In the genomic region with DNA sequence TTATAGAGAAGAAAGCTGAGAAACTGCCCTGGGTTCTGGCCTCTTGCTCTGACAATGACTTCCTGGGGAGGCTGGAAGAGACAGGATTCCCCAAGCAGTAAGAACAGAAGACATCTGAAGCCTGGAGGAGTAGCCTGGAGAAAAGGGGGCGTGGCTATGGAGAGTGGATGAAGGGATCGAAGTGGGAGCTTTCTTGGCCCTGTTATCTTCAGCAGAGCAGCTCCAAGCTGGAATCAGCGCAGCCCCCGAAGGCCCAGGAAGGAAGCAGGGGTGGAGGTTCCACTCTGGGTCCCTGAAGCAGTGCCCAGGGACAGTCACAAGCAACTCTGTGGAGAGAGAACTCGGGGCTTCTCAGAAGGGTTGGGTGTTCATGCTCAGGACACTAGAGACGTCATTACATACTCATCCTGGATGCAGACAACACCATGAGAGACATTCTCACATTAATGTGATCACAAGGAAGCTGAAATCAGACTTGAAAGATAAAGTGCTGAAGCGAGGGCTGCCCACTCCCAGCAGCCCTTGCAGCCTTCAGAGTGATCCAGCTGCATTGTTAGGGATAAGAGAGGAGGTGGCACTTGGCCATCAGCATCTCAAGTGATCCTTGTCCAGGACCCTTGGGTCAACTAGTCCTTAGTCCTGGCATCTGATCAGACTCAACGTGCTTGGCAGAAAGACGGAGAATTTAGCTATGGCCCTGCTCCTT, we compare ENCODE assay signal across 8 mouse cellular contexts.
DNase-seq lines count a peak whose midpoint lies in the region; ATAC-seq lines count a peak whose summit lies in the region.

No protein-coding gene starts in this region.

- no peak overlapping the region for H3K4me2 ChIP-seq in heart, embryonic 12.5 days

- DNase-seq in heart, adult 8-10 months (ENCODE audit: low spot score): peak; percentile 25
- DNase-seq in embryo, embryonic 10 days (ENCODE audit: low spot score): peak; percentile 72
- peak; percentile 33 for DNase-seq in heart, postnatal 25 days (ENCODE audit: low spot score)
- DNase-seq in lung, postnatal 36 days: peak; percentile 84
- DNase-seq in thymus, postnatal 25 days: no peak
- no peak for DNase-seq in left cerebral cortex, adult 9 months (ENCODE audit: low spot score in 2 of 2)

- no peak overlapping the region for H3K4me3 ChIP-seq in heart, embryonic 12.5 days

- H3K4me1 ChIP-seq in heart, embryonic 12.5 days (replicated peaks): peaks cover 19% of the 10 kb centered on the region

- H3K36me3 ChIP-seq in heart, embryonic 12.5 days: no peaks in the 10 kb centered on the region

- 19% methylated on average over 9 of the region's 9 CpGs for WGBS in heart, embryonic 12.5 days

- H3K27me3 ChIP-seq in heart, embryonic 12.5 days (replicated peaks): no peaks in the 10 kb centered on the region

- H3K9me3 ChIP-seq in heart, embryonic 12.5 days (replicated peaks): no peaks in the 10 kb centered on the region

- intact Hi-C loops in heart, postnatal 25 days (cut with DNase I): no loop called here

- no peak overlapping the region for H3K9ac ChIP-seq in heart, embryonic 12.5 days

- no peak overlapping the region for H3K27ac ChIP-seq in heart, embryonic 12.5 days (ENCODE audit: poor library complexity, severe bottlenecking)

- no peak for ATAC-seq in heart, embryonic 12.5 days (ENCODE audit: insufficient number of reproducible peaks, low FRiP score)
- no peak for ATAC-seq in monocyte, adult 5-6 weeks (replicated peaks; ENCODE audit: insufficient number of reproducible peaks, low FRiP score, low TSS enrichment, poor library complexity, severe bottlenecking)

Comparison
In these comparisons a context has a peak if more than half of its experiments do, and no peak if none do; other contexts are left out.
1. DNase-seq: peak in heart, adult 8-10 months (single experiment), embryo, embryonic 10 days (single experiment), heart, postnatal 25 days (single experiment) and lung, postnatal 36 days (single experiment); none in thymus, postnatal 25 days (single experiment) and left cerebral cortex, adult 9 months (0 of 2).